Mouse (Mus musculus) erythroblast, embryonic 14.5 days (primary cell): ENCODE measurements around the gene Eddm3b.
"Not testable (repeated sequence)": the region's sequence is repeated elsewhere in the genome, so short reads cannot be mapped to it uniquely, and the experiment has no call there.

Experiments used
- GATA1 ChIP-seq: IDR thresholded peaks from 2 replicates; pipeline ENCODE4 v1.6.1; 2012; ENCODE audit warnings: low read length, inconsistent platforms, mixed read lengths
- TAL1 ChIP-seq: IDR thresholded peaks from 3 replicates; pipeline ENCODE4 v1.6.1; 2012; ENCODE audit warnings: low read length, inconsistent platforms, mixed read lengths

DNA sequence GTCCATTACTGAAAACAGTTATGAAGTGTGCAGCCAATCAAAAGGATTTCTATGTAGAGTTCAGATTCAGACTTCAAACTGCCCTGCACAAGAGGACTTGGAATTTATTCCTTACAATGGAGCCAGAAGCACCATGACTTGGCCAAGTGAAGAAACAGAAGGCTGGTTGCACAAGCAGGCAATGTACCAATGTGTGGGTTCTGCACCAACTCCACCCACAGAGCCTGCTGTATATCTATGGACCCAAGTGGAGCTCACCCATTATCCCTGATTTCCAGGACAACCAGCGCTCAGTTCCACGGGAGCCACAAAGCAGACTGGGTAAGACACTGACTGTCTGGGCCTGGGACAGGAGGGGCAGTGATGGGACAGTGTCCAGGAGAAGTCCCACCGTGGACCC is 47.8 kb downstream of the Eddm3b start, which contains the start of gene Rnase2b:
- not testable (repeated sequence) for TF ChIP-seq GATA1, TAL1
